Mouse (Mus musculus) kidney, embryonic 15.5 days (tissue): ENCODE results near the gene Brat1. TPM values are rescaled to one million over a fixed set of nuclear protein-coding genes. Genes with fewer than 3 reads are reported as not detected.

ENCODE experiments used
- ATAC-seq: fragments of 200-750 bp; cut with Nextera tagmentation; replicated peaks from 2 replicates; pipeline ENCODE4 v1.8.0; 2017; ENCODE audit warnings: moderate TSS enrichment; ENCODE audit not compliant: low FRiP score
- H3K27ac ChIP-seq: fragments of 300-500 bp; sonication (generic); 2 replicates; pipeline ENCODE4 v1.5.1; 2015; ENCODE audit warnings: mild to moderate bottlenecking, inconsistent platforms
- H3K27me3 ChIP-seq: fragments of 300-500 bp; sonication (generic); 2 replicates; pipeline ENCODE4 v1.6.1; 2015; ENCODE audit warnings: inconsistent platforms
- H3K36me3 ChIP-seq: fragments of 300-500 bp; sonication (generic); 2 replicates; pipeline ENCODE4 v1.6.1; 2015; ENCODE audit warnings: inconsistent platforms
- H3K4me1 ChIP-seq: fragments of 300-500 bp; sonication (generic); 2 replicates; pipeline ENCODE4 v1.6.1; 2015; ENCODE audit warnings: inconsistent platforms
- H3K4me2 ChIP-seq: fragments of 300-500 bp; sonication (generic); 2 replicates; pipeline ENCODE4 v1.6.1; 2015; ENCODE audit warnings: moderate library complexity, mild to moderate bottlenecking, inconsistent platforms
- H3K4me3 ChIP-seq: fragments of 300-500 bp; sonication (generic); replicated peaks from 2 replicates; pipeline ENCODE4 v1.5.1; 2015; ENCODE audit warnings: mild to moderate bottlenecking, inconsistent platforms
- H3K9ac ChIP-seq: fragments of 300-500 bp; sonication (generic); 2 replicates; pipeline ENCODE4 v1.6.1; 2015; ENCODE audit warnings: mild to moderate bottlenecking, inconsistent platforms
- H3K9me3 ChIP-seq: fragments of 300-500 bp; sonication (generic); replicated peaks from 2 replicates; pipeline ENCODE4 v1.6.1; 2016; ENCODE audit warnings: inconsistent platforms
- WGBS: fragments of 180-500 bp; shearing (Covaris S2); methylation state at CpG from one replicate; pipeline ENCODE4 v1.1.7; 2015; ENCODE audit warnings: mixed read lengths; 5-methylcytosine and 5-hydroxymethylcytosine counted together
- polyA plus RNA-seq: library from polyadenylated mRNA; unstranded; fragments of >200 nt; fragmentation: Nextera tagmentation; extraction: Ambion mirVana; gene quantifications from 2 replicates; pipeline ENCODE4 v1.2.1, GENCODE M21; 2015

Gene Brat1
- polyA plus RNA-seq, 1 experiment from 2014 or later, result 25.0 TPM

DNA sequence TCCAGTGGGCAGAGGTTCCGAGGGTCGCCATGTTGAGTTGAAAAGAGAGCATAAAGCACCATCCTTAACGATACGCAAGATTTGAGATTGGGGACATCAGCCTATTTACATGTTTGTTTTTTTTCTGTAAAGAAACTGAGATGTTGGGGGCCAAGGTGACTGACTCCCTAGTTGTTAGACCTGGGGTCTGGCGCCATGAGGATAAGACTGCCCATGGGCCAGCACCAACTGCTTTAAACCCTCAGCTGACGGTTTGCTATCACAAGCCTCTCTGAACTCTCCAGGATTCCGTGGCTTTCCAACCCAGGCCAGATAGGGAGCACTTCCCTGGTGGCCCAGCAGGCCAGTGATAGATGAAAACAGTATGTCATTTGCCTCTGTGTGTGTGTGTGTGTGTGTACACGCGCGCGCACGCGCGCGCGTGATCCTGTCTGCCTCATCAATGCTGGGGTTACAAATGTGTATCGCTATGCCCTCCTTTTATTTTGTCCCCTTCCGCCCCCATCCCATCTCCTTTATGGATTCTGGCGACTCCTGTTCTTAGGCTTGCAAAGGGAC is 2.1 kb upstream of the Brat1 start:
- peak overlapping the region; percentile 84 for H3K9ac ChIP-seq
- no peaks in the 10 kb centered on the region for H3K9me3 ChIP-seq
- peak overlapping the region; percentile 95 for H3K27ac ChIP-seq
- no peak for ATAC-seq
- 70% methylated on average over 19 of the region's 19 CpGs for WGBS
- peak overlapping the region; percentile 71 for H3K4me3 ChIP-seq
- peaks cover 26% of the 10 kb centered on the region for H3K36me3 ChIP-seq
- no peaks in the 10 kb centered on the region for H3K27me3 ChIP-seq
- peaks cover 48% of the 10 kb centered on the region for H3K4me1 ChIP-seq
- peak overlapping the region; percentile 84 for H3K4me2 ChIP-seq

DNA sequence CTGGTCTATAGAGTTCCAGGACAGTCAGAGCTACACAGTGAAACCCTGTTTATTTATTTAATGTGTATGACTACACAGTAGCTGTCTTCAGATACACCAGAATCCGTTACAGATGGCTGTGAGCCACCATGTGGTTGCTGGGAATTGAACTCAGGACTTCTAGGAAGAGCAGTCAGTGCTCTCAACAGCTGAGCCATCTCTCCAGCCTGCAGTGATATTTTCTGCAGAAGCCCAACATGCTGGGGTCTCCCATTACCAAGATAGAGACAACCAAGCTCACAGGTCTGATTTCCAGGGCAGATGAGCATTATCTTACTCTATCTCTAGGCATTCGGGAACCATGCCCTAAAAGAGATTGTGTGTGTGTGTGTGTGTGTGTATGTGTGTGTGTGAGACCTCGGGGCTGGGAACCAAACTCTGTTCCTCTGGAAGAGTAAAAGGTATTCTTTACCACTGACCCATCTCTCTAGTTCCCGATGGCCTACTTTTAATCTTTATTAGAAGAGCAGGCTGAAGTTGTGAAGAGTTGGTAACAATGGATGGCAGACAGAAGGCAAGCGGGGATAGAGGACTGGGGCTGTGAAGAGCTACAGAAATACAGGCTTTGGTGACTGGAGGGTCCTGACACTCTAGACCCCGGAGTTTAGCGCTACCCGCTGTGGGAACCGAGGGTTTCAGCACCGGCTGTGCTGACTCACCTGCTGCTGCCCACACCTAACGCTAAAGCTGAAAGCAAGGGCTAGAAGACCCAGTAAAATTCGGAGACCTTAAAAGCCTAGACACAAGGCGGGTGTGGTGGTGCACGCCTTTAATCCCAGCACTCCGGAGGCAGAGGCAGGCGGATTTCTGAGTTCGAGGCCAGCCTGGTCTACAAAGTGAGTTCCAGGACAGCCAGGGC is 1.1 kb upstream of the Brat1 start:
- 35% methylated on average over 17 of the region's 17 CpGs for WGBS
- Histone ChIP-seq H3K9ac (peak overlapping the region; percentile 58; the same call in 1 of the 2 replicates), H3K9me3 (no peaks in the 10 kb centered on the region), H3K4me1 (peaks cover 48% of the 10 kb centered on the region), H3K4me2 (peak overlapping the region; percentile 82), H3K27ac (peak overlapping the region; percentile 95), H3K27me3 (no peaks in the 10 kb centered on the region), H3K4me3 (peak overlapping the region; percentile 64), H3K36me3 (peaks cover 26% of the 10 kb centered on the region)
- no peak for ATAC-seq

DNA sequence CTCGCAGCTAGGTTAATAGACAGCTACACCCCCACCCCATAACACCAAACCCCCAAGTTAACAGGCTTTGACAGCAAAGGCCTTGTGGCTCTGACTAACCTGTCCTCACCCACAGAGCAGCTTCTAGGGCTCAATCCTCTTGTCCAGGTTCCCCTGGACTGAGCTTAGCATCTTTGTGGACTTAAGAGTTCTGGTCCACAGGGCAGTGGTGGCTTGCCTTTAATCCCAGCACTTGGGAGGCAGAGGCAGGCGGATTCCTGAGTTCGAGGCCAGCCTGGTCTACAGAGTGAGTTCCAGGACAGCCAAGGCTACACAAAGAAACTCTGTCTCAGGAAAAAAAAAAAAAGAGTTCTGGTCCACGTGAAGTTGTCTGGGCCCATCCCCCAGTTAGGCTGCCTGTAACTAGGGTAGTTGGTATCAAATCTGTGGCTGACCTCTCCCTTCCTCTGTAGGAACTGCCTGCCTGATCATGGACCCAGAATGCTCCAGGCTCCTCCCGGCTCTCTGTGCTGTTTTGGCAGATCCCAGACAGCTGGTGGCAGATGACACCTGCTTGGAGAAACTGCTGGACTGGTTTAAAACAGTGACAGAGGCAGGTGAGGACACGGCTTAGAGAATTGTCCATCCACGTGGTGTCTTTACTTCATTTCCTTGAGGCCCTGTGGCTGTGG is 825 bp downstream of the Brat1 start:
- no peak for ATAC-seq
- H3K9me3 ChIP-seq, result no peaks in the 10 kb centered on the region
- H3K4me1 ChIP-seq, result peaks cover 38% of the 10 kb centered on the region
- 47% methylated on average over 7 of the region's 7 CpGs for WGBS
- H3K27ac ChIP-seq, result peak overlapping the region; percentile 86
- peaks cover 31% of the 10 kb centered on the region for H3K36me3 ChIP-seq
- H3K4me2 ChIP-seq, result peak overlapping the region; percentile 82
- peak overlapping the region; percentile 64 for H3K4me3 ChIP-seq
- H3K27me3 ChIP-seq, result no peaks in the 10 kb centered on the region
- H3K9ac ChIP-seq, result peak overlapping the region; percentile 71

DNA sequence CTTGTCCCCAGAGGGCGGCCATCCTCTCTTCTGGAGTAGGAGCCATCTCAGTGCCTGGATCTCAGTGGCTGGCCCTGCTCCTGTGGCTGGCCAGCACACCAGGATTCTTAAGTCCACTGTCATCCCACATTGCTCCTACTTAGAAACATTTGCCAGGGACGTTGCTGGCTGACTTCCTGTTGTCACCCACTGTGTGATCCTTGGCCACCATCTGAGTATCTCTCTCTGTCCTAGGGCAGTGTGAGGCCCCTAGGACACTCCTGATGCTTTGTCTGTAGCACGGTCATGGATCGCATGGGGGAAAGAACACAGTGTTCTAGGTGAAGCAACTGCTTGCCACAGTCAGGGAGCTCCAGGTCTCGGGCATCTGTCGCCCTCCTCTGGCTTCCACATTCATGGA is 5.5 kb downstream of the Brat1 start:
- no peak for ATAC-seq
- Histone ChIP-seq H3K4me2 (no peak overlapping the region), H3K9me3 (no peaks in the 10 kb centered on the region), H3K9ac (no peak overlapping the region), H3K27me3 (no peaks in the 10 kb centered on the region), H3K4me3 (no peak overlapping the region), H3K4me1 (peaks cover 10% of the 10 kb centered on the region), H3K36me3 (peaks cover 78% of the 10 kb centered on the region), H3K27ac (no peak overlapping the region)
- WGBS, result 88% methylated on average over 6 of the region's 6 CpGs

DNA sequence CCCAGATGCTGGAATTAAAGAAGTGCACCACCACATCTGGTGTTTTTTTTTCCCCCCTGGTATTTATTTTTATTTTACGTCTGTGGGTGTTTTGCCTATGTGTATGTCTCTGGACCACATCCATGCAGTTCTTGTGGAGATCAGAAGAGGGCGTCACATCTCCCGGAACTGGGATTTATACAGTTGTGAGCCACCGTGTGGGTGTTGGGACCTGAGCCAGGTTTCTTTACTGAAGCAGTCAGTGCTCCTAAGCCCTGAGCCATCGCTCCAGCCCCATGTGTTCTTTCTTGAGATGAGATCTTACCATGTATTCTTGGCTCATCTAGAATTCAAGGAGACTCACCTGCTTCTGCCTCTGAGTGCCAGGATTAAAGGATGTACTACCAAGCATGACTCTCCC is 6.2 kb downstream of the Brat1 start:
- WGBS, result 80% methylated on average over 5 of the region's 5 CpGs
- Histone ChIP-seq H3K4me2 (no peak overlapping the region), H3K4me3 (no peak overlapping the region), H3K36me3 (peaks cover 85% of the 10 kb centered on the region), H3K27me3 (no peaks in the 10 kb centered on the region), H3K27ac (no peak overlapping the region), H3K9me3 (no peaks in the 10 kb centered on the region), H3K9ac (no peak overlapping the region), H3K4me1 (peaks cover 3% of the 10 kb centered on the region)
- no peak for ATAC-seq

DNA sequence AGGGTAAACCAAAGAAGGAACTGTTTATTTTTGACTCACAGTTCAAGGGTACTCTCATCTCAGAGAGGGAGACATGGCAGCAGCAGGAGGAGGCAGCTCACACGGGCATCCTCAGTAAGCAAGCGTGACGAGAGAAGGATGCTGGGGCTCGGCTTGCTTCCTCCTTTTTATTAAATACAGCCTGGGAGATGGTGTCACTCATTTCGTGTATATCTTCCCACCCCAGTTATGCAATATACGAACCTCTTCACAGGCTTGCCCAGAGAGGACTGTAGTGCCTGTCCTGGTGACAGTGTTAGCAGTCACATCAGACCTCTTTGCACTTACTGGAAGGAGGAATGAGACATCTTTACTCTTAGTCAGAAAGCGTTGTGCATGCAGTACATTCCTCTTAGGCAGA is 16.0 kb downstream of the Brat1 start:
- no peak overlapping the region for H3K27ac ChIP-seq
- H3K4me2 ChIP-seq, result no peak overlapping the region
- no peak overlapping the region for H3K4me3 ChIP-seq
- H3K9ac ChIP-seq, result no peak overlapping the region
- H3K4me1 ChIP-seq, result no peaks in the 10 kb centered on the region
- no peaks in the 10 kb centered on the region for H3K27me3 ChIP-seq
- no peak for ATAC-seq
- H3K9me3 ChIP-seq, result no peaks in the 10 kb centered on the region
- peaks cover 41% of the 10 kb centered on the region for H3K36me3 ChIP-seq
- WGBS, result 82% methylated on average over 7 of the region's 7 CpGs

DNA sequence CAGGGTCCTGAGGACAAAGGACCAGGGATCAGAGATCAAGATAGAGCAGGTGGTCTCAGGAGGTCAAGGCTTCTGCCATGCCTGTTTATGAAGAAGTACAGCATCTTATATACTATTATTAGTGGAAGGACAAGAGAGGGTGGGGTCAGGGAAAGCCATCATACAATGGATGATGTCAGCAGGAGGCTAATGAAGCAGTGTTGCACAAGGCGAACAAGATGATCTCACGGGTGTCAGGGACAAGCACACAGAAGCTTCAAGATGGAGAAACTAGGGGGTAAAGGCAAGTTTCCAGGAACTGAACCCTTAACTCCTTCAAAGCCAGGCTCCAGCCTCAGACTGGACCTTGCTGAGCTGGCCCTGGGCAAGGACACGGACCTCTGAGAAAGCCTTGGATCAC is 17.3 kb downstream of the Brat1 start:
- H3K27ac ChIP-seq, result no peak overlapping the region
- H3K4me1 ChIP-seq, result no peaks in the 10 kb centered on the region
- H3K9me3 ChIP-seq, result no peaks in the 10 kb centered on the region
- H3K4me3 ChIP-seq, result no peak overlapping the region
- no peak for ATAC-seq
- H3K36me3 ChIP-seq, result peaks cover 27% of the 10 kb centered on the region
- 73% methylated on average over 3 of the region's 3 CpGs for WGBS
- no peaks in the 10 kb centered on the region for H3K27me3 ChIP-seq
- no peak overlapping the region for H3K9ac ChIP-seq
- H3K4me2 ChIP-seq, result no peak overlapping the region

DNA sequence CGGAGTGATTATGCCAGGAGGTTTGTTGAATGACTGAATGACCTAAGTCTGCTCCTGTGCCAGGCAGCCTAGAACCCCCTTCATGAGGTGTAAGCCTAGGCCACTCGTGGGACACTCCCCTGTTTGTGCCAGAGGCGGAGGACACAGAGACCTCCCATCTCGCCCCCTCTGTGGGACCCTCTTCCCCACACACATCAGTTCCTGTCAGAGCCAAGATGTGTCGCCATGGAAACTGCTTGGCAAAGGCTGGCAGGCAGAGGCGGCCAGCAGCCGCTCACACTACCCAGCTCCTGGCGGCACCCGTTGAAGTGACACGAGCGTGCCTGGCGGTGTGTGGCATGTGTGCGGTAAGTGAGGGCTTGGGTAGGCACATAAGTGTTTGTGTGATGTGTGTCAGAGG is 19.0 kb downstream of the Brat1 start, which contains the start of gene Amz1:
Gene Amz1 (plus strand): TSS at position 306 of the 400 bp plus-strand sequence.
- WGBS, result 79% methylated on average over 13 of the region's 13 CpGs
- no peaks in the 10 kb centered on the region for H3K9me3 ChIP-seq
- H3K27me3 ChIP-seq, result no peaks in the 10 kb centered on the region
- no peak for ATAC-seq
- no peak within 1 kb of the TSS for H3K27ac ChIP-seq
- H3K4me1 ChIP-seq, result no peaks in the 10 kb centered on the region
- no peak within 1 kb of the TSS for H3K4me3 ChIP-seq
- H3K9ac ChIP-seq, result no peak within 1 kb of the TSS
- H3K4me2 ChIP-seq, result no peak within 1 kb of the TSS
- H3K36me3 ChIP-seq, result peaks cover 10% of the 10 kb centered on the region

DNA sequence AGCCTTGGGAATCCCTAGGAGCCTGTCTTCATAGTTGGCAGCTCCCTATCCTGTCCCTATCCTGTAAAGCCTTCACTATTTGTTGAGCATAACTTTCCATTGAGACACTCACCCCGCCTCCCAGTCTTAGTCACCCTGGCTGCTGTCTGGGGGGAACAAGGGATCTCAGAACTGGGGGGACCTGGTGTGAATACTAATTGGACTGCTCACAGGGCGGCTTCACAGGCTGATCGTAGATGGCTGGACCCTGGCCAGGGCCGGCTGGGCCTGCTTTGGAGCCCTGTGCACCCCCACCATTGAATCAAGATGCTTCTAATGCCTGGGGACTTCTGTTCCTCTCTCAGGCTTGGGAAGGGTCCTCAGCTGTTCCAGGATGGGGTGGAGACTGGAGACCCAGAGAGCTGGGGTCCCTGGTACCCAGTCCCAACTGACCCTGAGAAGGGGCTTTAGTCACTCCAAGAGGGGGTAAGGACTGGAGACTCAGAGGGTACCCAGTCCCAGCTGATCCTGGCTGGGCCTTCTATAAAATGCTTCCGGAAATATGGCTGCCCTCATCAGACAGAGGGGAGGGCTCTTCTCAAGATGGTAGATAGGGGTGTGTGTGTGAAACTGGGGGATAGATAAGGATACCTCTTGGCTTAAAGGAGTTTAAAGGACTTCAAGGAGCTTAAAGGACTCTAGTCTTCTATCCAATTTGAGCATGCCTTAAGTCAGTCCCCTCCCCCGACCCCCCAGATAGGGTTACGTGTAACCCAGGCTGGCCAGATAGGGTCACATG is 21.4 kb downstream of the Brat1 start:
- Histone ChIP-seq H3K27ac (no peak overlapping the region), H3K27me3 (no peaks in the 10 kb centered on the region), H3K4me2 (no peak overlapping the region), H3K4me1 (no peaks in the 10 kb centered on the region), H3K9ac (no peak overlapping the region), H3K36me3 (no peaks in the 10 kb centered on the region), H3K4me3 (no peak overlapping the region), H3K9me3 (no peaks in the 10 kb centered on the region)
- no peak for ATAC-seq
- WGBS, result 89% methylated on average over 7 of the region's 7 CpGs

DNA sequence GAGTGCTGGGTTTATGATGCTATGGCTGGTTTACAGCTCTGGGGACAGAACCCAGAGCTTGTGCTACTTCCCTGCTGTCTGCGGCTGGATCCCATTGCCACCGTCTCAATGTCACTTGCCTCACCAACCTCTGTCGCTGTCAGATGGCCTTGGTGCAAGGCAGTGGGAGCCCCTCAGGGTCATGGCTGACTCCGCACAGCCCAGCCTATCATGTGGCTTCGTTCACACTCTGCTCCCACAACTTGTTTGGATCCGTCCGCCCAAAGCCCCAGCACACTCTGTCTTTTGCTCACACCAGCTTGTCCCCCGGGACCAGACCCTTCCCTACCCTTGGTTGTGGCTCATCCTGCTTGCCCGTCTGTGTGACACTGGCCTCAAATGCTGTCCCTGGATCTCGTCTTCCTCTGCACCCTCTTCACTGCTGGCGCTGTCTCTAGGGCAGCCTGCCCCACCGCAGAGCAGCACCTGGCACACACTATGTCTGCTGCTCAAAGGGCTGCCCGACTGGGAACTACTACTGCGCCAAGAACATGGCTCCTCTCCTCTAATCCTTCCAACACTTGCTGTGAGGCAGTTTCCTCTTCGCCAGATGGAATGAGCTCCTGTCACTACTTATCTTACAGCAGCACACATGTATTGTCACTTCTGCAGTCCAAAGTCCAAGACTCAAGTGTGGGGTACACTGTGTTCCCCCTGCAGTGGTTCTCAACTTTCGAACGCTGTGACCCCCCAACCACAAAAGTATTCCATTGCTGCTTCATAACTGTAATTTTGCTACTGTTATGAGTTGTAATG is 22.3 kb downstream of the Brat1 start:
- Histone ChIP-seq H3K27ac (no peak overlapping the region), H3K4me3 (no peak overlapping the region), H3K36me3 (no peaks in the 10 kb centered on the region), H3K4me1 (no peaks in the 10 kb centered on the region), H3K27me3 (no peaks in the 10 kb centered on the region), H3K9ac (no peak overlapping the region), H3K9me3 (no peaks in the 10 kb centered on the region), H3K4me2 (no peak overlapping the region)
- ATAC-seq, result no peak
- 77% methylated on average over 17 of the region's 17 CpGs for WGBS
